Mouse (Mus musculus) MEL-GATA-1-ER (cell line): ENCODE data around the gene Smbd1.

ENCODE experiments used
- DNase-seq: peaks from one replicate; pipeline ENCODE4 v3.0.0-alpha.2; 2012; ENCODE audit warnings: low read depth; ENCODE audit errors: extremely low read depth

The Smbd1 gene

DNA sequence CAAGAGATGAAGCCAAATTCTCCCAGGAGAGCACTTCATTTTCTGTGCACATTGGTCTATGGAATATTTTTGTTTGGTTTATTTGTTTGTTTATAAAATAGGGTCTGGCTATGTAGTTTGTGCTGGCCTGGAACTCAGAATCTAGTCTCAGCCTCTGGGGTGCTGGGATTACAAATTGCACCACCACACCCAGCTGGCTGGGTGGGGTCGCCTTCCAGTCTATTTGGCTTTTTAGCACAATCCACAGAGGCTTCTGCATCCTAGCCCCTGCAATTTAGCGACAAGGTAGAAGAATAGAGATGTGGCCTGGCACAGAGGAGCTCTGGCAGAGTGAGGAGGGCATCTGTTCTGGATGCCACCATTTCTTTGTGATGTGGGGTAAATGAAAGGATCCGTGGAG, 3.5 kb upstream of the Smbd1 start:
- no peak for DNase-seq

DNA sequence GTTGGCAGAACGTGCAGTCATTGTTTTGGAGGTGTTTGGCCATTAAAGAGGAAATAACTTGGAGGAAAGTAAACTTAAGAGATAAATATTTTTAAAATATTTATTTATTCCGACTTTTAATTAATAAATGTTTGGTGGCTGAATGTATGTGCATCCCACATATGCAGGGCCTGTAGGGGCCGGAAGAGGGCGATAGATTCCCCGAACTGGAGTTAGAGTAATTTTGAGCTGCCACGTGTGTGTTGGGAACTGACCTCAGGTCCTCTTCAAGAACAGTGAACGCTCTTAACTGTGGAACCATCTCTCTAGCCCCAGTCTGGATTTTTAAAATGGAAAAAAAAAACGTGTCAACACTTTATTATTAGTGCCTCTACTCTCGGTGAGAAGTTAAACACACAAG, 3.1 kb upstream of the Smbd1 start:
- no peak for DNase-seq

DNA sequence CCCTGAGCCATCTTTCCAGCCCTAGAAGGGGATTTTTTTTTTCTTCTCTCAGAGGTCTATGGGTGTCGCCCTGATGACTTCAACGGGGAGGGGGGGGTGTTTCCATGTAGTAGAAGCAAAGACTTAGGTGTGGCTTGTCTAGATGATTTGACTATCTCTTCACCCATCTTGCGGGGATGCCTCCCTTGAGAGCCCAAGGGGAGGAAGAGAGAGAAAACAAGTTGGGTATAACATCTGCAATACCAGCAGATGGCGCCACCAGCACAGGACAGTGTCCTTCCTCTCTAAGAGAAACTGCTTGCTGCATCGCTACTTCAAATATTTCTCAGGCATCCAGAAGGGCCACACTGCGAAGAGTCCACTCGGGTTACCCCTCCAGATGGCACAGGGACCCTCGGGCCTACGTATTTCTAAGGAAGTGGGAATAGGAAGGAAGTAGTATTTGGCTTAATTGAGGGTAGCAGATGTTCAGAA, 2.6 kb upstream of the Smbd1 start:
- peak; percentile 85 for DNase-seq

DNA sequence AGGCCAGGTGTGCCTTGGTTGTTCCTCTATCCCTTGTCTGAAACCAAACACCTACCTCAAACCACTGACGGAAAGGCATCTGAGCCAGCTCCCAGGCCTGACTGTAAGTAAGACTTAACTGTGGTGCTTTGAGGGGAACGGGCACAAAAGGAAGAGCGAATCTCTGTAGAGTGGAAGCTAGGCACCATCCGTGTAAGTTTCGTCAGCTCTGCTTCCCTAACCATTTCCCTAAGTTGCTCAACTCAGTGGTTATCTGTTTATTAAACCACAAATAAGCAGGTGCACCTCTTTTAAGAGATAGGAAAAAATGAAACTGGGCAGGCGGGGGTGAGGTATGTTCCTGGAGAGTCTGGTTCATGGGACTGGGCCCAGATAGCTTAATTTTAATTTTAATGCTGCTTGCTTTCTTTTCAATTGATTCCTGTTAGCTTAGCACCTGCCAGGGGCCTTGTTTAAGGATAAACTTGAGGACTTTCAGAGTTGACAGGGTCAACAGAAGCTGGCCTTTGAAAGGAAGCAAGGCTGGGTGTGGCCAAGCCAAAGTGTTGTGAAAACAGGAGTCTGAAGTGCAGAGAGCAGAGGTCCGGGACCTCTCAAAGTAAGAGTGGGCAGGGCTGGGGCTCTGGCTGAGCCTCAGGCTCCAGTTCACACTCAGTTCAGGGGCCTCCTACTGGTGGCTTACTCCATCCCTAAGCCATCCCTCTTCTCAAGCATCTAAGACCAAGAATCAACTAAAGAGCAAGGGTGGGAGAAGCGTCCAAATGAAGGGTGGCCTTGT, 2.7 kb downstream of the Smbd1 start:
- no peak for DNase-seq

DNA sequence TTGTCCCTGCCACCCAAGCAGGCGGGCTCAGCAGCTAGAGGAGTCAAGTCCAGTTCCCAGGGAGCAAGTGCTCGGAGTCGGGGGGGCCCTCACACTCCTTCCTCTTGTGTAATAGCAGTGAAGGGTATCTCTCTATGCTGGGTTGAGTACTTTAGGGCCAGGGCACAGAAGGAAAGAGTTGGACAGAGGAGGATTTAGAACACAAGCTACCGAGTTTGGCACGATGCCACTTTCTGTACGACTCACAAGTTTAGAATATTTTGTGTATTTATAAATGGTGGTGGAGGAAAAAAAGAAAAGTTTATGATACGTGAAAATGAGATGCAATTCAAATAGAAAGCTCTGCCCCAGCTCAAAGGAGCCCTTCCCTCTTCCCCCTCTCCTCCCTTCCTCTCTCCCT, 5.1 kb downstream of the Smbd1 start:
- no peak for DNase-seq

DNA sequence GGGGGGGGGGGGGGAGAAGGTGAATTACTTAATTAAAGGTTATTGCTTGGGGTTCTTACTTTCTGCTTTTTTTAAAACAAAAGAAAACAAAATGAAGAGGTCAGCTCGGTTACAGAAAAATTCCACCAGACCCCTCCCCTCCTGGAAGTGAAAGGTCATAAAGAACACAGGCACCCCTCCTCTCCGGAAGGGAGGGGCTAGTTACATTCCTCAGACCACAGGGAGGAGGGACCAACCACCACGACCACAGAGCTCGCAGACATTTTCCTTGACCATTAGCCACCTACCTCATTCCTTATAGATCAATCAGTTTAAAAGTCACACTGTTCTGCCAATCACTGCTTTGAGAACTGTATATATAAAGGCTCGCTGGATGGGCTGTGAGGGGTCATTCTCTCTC, 6.4 kb downstream of the Smbd1 start:
- DNase-seq, result no peak

DNA sequence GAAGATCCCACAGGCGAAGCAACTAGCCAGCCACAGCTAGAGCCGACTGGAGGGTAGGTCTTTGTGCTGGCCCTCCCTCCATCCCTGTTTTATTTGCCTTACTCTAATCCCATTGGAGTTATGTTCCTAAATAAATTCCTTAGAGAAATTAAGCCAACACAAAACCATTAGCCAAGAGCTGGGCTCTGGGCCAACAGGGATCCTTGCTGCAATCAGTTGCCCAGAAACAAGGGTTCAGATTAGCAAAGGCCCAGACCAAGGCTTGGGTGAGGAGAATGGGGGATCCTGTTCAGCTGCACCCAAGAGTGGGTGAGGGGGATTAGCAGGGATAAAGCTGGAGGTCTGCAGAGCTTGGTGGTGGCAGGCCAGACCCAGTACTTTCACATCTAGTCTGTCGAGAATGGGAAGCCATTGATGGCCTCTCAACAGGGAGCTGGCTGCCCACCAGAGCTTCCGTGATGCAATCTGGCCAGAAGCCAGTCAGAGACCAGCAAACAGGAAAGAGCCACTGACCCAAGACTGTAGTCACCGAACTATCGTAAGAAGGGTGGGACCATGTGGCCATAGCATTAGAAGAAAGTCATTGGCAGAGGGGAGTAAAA, 6.9 kb downstream of the Smbd1 start:
- no peak for DNase-seq

DNA sequence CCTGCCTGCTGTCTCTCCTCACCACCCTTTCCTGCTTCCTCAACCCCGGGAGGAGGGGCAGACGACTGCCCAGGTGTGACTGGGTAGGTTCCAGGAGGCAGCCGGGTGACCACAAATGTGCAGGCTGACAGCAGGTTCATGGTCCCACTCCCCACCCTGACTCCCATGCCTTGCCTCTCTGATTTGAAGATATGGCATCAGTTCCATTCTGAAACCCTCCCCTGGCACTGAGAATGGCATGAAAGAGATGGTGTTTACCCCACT, 12.9 kb downstream of the Smbd1 start, which contains the start of gene Muc20:
Gene Muc20 (minus strand): TSS at position 10 of the 264 bp plus-strand sequence.
- DNase-seq, result no peak

DNA sequence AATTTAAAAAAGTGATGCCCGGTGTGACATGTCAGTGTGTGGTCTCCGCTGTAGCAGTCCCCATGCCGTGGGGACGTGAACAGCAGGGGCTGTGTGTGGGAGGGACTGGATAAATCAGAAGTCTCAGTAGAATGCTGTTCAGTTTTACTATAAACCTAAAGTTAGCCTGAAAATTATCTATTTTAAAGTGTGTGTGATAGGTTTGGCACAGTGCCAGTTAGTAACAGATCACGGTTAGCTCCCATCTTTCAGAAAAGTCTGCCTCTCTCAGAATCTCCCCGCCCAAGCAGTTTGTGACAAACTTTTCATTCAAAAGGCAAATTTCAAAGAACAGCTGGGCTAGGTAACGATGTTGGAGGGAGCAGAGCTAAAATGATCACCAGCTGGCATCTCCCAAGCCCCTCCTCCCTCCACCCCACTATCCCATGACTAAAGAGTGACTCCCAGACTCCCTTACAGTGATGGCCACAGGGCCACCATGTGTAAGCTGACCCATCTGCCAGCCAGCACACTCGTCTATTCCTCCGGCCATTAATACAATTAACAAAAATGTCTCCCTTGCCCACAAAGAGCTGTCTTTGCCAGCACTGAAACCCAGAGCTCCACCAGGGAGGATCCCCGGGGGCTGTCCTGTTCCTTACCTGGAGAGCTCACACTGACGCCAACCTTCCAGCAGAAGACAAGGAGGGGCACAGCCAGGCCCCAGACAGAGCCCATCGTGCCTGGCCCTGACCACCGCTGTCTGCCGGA, 13.4 kb downstream of the Smbd1 start:
- no peak for DNase-seq

DNA sequence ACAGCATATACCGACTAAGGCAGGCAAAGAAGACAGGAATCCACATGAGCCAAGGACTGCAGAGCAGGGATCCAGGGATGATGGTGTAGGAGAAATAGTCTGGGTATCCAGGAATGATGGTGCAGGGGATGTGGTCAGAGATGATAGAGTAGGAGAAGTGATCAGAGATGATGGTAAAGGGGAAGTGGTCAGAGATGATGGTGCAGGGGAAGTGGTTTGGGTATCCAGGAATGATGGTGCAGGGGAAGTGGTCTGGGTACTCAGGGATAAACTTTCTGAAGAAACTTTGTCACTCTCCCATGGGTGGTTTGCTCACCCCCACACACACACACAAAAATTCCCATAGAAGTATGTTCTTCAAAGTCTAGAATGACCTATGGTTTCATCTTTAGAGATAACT, 15.1 kb downstream of the Smbd1 start:
- peak; percentile 39 for DNase-seq

DNA sequence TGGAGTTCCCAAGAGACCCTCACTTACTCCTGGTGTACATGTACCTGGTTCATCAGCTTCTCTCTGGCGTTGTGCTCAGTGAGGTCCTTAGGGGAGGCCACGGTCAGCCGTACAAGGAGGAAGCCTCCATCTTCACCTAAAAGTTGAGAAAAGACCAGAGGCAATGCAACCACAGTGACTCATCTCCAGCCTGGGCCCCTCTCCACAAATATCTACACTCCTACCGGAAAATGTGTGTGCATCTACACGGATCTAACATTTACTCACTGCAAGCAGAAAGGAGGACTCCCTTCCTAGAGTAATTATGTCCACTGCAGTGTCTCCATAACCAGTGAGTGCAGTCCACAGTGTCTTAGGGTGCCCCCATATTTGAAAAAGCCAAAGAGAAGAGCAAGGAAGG, 20.2 kb downstream of the Smbd1 start:
- no peak for DNase-seq

DNA sequence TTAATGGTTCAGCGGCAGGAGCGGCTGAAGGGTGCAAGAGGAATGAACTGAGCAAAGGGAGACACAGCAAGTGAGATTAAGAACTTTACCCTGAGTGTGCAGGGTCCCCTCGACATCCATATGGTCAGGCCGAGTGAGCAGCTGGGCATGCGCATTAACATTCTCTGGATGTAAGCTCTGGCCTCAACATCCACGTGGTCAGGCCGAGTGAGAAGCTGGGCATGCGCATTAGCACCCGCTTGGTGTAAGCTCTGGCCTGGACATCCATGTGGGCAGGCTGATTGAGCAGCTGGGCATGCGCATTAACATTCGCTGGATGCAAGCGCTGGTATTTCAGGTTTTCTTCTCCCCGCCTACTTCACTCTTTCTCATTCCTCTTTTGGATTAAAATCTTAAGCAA, 25.4 kb downstream of the Smbd1 start:
- no peak for DNase-seq

DNA sequence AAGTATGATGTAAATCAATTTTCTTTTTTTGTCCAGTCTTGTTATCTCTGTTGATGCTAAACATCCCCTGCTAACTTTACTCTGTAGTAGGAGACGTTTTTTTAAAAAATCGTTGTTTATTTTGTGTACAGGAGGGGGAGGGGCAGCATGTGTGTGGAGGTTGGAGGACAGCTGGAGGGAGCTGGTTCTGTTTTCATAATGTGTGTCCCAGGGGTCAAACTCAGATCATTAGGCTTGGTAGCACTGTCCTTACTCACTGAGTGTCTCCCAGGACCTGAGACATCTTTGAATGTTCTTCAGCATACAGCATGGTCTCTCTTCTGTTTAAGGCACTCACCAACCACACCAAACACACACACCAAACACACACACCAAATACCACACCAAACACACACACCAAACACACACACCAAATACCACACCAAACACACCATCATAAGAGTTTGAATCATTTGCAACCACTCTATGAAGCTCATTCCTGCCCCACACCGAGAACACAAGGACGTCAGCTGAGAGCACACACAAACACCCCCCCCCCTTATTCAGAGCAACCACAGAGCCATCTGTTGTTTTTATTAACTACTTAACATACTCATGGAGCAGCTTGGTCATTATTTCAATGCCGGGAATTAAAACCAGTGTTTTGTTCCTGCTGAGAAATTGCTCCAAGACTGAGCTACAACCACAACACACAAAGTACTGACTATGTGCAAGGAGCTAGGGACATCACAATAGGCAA, 26.8 kb downstream of the Smbd1 start:
- no peak for DNase-seq

DNA sequence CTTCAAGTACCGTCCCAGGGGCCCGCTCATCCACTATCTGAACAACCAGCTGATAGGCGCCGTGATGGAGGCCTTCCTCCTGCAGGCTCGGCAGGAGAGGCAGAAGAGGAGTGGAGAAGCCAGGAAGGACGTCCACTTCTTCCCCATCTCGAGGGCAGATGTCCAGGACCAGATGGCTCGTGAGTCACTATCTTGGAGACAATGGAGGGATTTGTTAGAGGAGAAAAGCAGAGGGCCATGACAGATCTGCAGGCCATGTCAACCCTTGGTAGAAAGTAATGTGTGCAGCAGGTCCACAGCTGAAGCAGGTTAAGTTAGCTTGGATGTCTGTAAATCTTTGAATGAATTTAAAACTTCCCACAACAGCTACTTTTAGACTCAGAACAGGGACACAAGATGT, 31.3 kb downstream of the Smbd1 start:
- no peak for DNase-seq

DNA sequence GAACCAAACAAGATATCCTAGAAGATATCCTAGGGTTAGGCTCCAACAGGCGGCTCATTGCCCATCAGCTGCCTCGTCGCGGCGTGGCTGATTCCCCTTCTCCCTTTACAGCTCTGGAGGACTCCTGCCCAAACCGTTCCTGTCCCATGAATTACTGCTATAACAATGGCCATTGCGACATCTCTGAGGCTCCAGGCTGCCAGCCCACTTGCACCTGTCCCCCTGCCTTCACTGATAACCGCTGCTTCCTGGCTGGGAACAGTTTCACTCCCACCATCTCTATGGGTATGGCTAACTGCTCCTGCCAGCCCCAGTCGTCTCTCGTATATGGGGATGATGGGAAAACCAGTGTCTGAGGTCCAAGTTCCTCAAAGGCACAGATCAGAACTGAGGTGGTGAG, 33.6 kb downstream of the Smbd1 start:
- DNase-seq, result no peak

DNA sequence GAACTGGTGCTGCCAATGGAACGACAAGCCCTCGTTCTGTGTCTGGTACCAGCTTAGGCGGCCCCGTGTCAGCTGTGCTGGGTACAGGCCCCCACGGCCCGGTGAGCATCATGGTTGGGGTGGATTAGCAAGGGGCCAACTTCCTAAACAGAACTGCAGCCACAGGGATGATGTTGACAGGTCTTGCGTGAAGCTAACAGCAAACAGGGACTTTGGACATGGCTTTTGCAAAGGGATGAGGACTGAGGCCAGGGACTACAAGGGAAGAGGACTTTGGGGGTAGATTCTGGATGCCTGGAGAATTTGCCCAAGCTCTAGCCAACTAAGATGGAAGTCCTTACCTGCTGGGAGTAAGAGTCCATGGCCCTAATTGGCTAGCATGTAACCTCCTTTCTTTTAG, 43.4 kb downstream of the Smbd1 start:
- no peak for DNase-seq

DNA sequence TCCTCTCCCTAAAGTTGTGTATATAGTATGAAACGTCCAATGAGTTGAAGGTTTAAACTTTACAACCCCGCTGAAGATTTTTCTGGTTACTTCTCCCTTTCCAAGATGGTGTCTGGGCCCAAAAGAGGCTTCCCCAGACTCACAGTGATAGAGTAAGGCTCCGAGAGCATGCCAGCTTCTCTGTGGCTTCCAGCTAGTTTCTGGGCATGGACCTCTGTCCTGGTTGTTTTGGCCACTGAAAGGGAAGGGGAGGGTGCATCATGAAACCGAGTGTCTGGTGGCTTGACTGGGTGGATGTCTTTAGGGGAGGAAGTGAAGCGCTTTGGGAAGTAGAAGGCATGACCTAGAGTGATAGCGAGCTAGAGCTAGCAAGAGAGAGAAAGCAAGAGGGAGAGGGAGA, 45.3 kb downstream of the Smbd1 start:
- DNase-seq, result no peak

DNA sequence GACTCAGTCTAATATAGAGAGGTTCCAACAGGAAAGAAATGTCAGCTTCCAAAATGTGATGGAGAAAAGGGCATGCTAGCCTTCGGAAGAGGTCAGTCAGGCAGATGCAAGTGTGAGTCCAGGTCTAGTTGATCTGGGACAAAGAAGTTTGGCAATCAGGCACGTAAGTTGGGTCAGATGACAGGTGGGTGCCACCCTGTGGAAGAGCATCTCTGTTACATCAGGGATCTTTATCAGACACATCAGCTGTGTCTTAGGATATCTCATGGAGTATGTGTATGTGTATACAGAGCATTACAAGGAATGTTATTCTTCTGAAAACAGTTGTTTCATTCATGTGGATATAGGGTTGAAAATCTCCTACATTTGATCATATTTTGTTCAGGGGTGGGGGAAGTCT, 45.7 kb downstream of the Smbd1 start:
- DNase-seq, result no peak
